Mouse (Mus musculus): ENCODE measurements around the gene Olfr480. TPM values are rescaled to one million over a fixed set of nuclear protein-coding genes. Genes with fewer than 3 reads are reported as not detected.

Gene Olfr480
- polyA plus RNA-seq (2014; fragmentation: Nextera tagmentation; extraction: Ambion mirVana) = not detected in 2 replicates

GRCm38 (mm10) chr7:108067246-108067645, at the start of gene Olfr480:
Gene Olfr480 (minus strand): TSS chr7:108067346.
- no peak within 1 kb of the TSS for H3K9ac ChIP-seq (ENCODE audit: low read length)
- DNase-seq (ENCODE audit: low spot score, missing footprints) (no peak), ATAC-seq (ENCODE audit: low FRiP score) (no peak)
- H3K27me3 ChIP-seq (ENCODE audit: control insufficient read depth, insufficient read depth, low read length) = no peaks in the 10 kb centered on the region
- H3K27ac ChIP-seq (ENCODE audit: low read depth, low read length) = no peak within 1 kb of the TSS
- no peaks in the 10 kb centered on the region for H3K4me1 ChIP-seq (ENCODE audit: control insufficient read depth, insufficient read depth, low read length)
- no peak within 1 kb of the TSS for H3K4me3 ChIP-seq (ENCODE audit: low read depth, low read length)
- WGBS = 88% methylated on average over 1 of the region's 1 CpGs
- no peak within 1 kb of the TSS for H3K4me2 ChIP-seq
- no peaks in the 10 kb centered on the region for H3K9me3 ChIP-seq (ENCODE audit: control insufficient read depth, low read length)
- H3K36me3 ChIP-seq (ENCODE audit: control insufficient read depth, insufficient read depth, low read length) = no peaks in the 10 kb centered on the region

GRCm38 (mm10) chr7:108100549-108100948, 33.4 kb upstream of the Olfr480 start, which contains the start of gene Olfr483:
Gene Olfr483 (plus strand): TSS chr7:108100849.
- Histone ChIP-seq H3K27me3 (ENCODE audit: control insufficient read depth, insufficient read depth, low read length) (no peaks in the 10 kb centered on the region), H3K9ac (ENCODE audit: low read length) (no peak within 1 kb of the TSS), H3K9me3 (ENCODE audit: control insufficient read depth, low read length) (no peaks in the 10 kb centered on the region), H3K4me3 (ENCODE audit: low read depth, low read length) (no peak within 1 kb of the TSS), H3K36me3 (ENCODE audit: control insufficient read depth, insufficient read depth, low read length) (no peaks in the 10 kb centered on the region), H3K27ac (ENCODE audit: low read depth, low read length) (no peak within 1 kb of the TSS), H3K4me2 (no peak within 1 kb of the TSS), H3K4me1 (ENCODE audit: control insufficient read depth, insufficient read depth, low read length) (no peaks in the 10 kb centered on the region)
- ATAC-seq (ENCODE audit: low FRiP score) (no peak), DNase-seq (ENCODE audit: low spot score, missing footprints) (no peak)
- WGBS = 87% methylated on average over 1 of the region's 1 CpGs

- no peaks in the 10 kb centered on the region for H3K4me1 ChIP-seq (ENCODE audit: control insufficient read depth, insufficient read depth, low read length)
- no peaks in the 10 kb centered on the region for H3K9me3 ChIP-seq (ENCODE audit: control insufficient read depth, low read length)
- no peaks in the 10 kb centered on the region for H3K36me3 ChIP-seq (ENCODE audit: control insufficient read depth, insufficient read depth, low read length)
- no peak within 1 kb of the TSS for H3K4me3 ChIP-seq (ENCODE audit: low read depth, low read length)
- no peak within 1 kb of the TSS for H3K9ac ChIP-seq (ENCODE audit: low read length)
- H3K27ac ChIP-seq (ENCODE audit: low read depth, low read length) = no peak within 1 kb of the TSS
- H3K27me3 ChIP-seq (ENCODE audit: control insufficient read depth, insufficient read depth, low read length) = no peaks in the 10 kb centered on the region
- 87% methylated on average over 1 of the region's 1 CpGs for WGBS
- no peak for DNase-seq (ENCODE audit: low spot score, missing footprints)
- ATAC-seq (ENCODE audit: low FRiP score) = no peak
- no peak within 1 kb of the TSS for H3K4me2 ChIP-seq
Measured at GRCm38 (mm10) chr7:108097486-108097885, 30.3 kb upstream of the Olfr480 start, which contains the start of gene Olfr482. Gene Olfr482 (minus strand): TSS chr7:108097586.

- no peak within 1 kb of the TSS for H3K27ac ChIP-seq (ENCODE audit: low read depth, low read length)
- no peaks in the 10 kb centered on the region for H3K27me3 ChIP-seq (ENCODE audit: control insufficient read depth, insufficient read depth, low read length)
- no peak for DNase-seq (ENCODE audit: low spot score, missing footprints)
- no peak within 1 kb of the TSS for H3K4me2 ChIP-seq
- no peaks in the 10 kb centered on the region for H3K9me3 ChIP-seq (ENCODE audit: control insufficient read depth, low read length)
- no peaks in the 10 kb centered on the region for H3K4me1 ChIP-seq (ENCODE audit: control insufficient read depth, insufficient read depth, low read length)
- H3K4me3 ChIP-seq (ENCODE audit: low read depth, low read length) = no peak within 1 kb of the TSS
- H3K9ac ChIP-seq (ENCODE audit: low read length) = no peak within 1 kb of the TSS
- no peaks in the 10 kb centered on the region for H3K36me3 ChIP-seq (ENCODE audit: control insufficient read depth, insufficient read depth, low read length)
- no peak for ATAC-seq (ENCODE audit: low FRiP score)
Measured at GRCm38 (mm10) chr7:108079555-108079954, 12.4 kb upstream of the Olfr480 start, which contains the start of gene Olfr481. Gene Olfr481 (plus strand): TSS chr7:108079855.

- ATAC-seq (ENCODE audit: low FRiP score) (no peak), DNase-seq (ENCODE audit: low spot score, missing footprints) (no peak)
- Histone ChIP-seq H3K4me1 (ENCODE audit: control insufficient read depth, insufficient read depth, low read length) (no peaks in the 10 kb centered on the region), H3K27ac (ENCODE audit: low read depth, low read length) (no peak within 1 kb of the TSS), H3K9me3 (ENCODE audit: control insufficient read depth, low read length) (no peaks in the 10 kb centered on the region), H3K36me3 (ENCODE audit: control insufficient read depth, insufficient read depth, low read length) (no peaks in the 10 kb centered on the region), H3K9ac (ENCODE audit: low read length) (no peak within 1 kb of the TSS), H3K27me3 (ENCODE audit: control insufficient read depth, insufficient read depth, low read length) (no peaks in the 10 kb centered on the region), H3K4me3 (ENCODE audit: low read depth, low read length) (no peak within 1 kb of the TSS), H3K4me2 (no peak within 1 kb of the TSS)
- 86% methylated on average over 2 of the region's 2 CpGs for WGBS
Measured at GRCm38 (mm10) chr7:108050393-108050792, 16.8 kb downstream of the Olfr480 start, which contains the start of gene Olfr479. Gene Olfr479 (plus strand): TSS chr7:108050693.

- no peaks in the 10 kb centered on the region for H3K27me3 ChIP-seq (ENCODE audit: control insufficient read depth, insufficient read depth, low read length)
- no peak for ATAC-seq (ENCODE audit: low FRiP score)
- no peak for DNase-seq (ENCODE audit: low spot score, missing footprints)
- no peak within 1 kb of the TSS for H3K27ac ChIP-seq (ENCODE audit: low read depth, low read length)
- no peak within 1 kb of the TSS for H3K9ac ChIP-seq (ENCODE audit: low read length)
- no peaks in the 10 kb centered on the region for H3K4me1 ChIP-seq (ENCODE audit: control insufficient read depth, insufficient read depth, low read length)
- H3K4me3 ChIP-seq (ENCODE audit: low read depth, low read length) = no peak within 1 kb of the TSS
- no peak within 1 kb of the TSS for H3K4me2 ChIP-seq
- H3K36me3 ChIP-seq (ENCODE audit: control insufficient read depth, insufficient read depth, low read length) = no peaks in the 10 kb centered on the region
- H3K9me3 ChIP-seq (ENCODE audit: control insufficient read depth, low read length) = no peaks in the 10 kb centered on the region
- 80% methylated on average over 3 of the region's 3 CpGs for WGBS
Measured at GRCm38 (mm10) chr7:108033889-108034288, 33.3 kb downstream of the Olfr480 start, which contains the start of gene Olfr478. Gene Olfr478 (minus strand): TSS chr7:108033989.

Other genes starting within 250 kb of the Olfr480 start
- gene Olfr469, start 241.8 kb downstream of the Olfr480 start, polyA plus RNA-seq (2014; fragmentation: Nextera tagmentation; extraction: Ambion mirVana) = not detected in 2 replicates
- not detected in 2 replicates for gene Olfr470, start 219.9 kb downstream of the Olfr480 start, polyA plus RNA-seq (2014; fragmentation: Nextera tagmentation; extraction: Ambion mirVana)
- gene Olfr472, start 169.4 kb downstream of the Olfr480 start, polyA plus RNA-seq (2014; fragmentation: Nextera tagmentation; extraction: Ambion mirVana) = not detected in 2 replicates
- not detected in 2 replicates for gene Olfr473, start 136.9 kb downstream of the Olfr480 start, polyA plus RNA-seq (2014; fragmentation: Nextera tagmentation; extraction: Ambion mirVana)
- gene Olfr474, start 112.7 kb downstream of the Olfr480 start, polyA plus RNA-seq (2014; fragmentation: Nextera tagmentation; extraction: Ambion mirVana) = not detected in 2 replicates
- gene Olfr476, start 102.5 kb downstream of the Olfr480 start, polyA plus RNA-seq (2014; fragmentation: Nextera tagmentation; extraction: Ambion mirVana) = not detected in 2 replicates
- gene Olfr477, start 80.7 kb downstream of the Olfr480 start, polyA plus RNA-seq (2014; fragmentation: Nextera tagmentation; extraction: Ambion mirVana) = not detected in 2 replicates
- not detected in 2 replicates for gene Olfr478, start 33.4 kb downstream of the Olfr480 start, polyA plus RNA-seq (2014; fragmentation: Nextera tagmentation; extraction: Ambion mirVana)
- not detected in 2 replicates for gene Olfr479, start 16.7 kb downstream of the Olfr480 start, polyA plus RNA-seq (2014; fragmentation: Nextera tagmentation; extraction: Ambion mirVana)
- not detected in 2 replicates for gene Olfr481, start 12.5 kb upstream of the Olfr480 start, polyA plus RNA-seq (2014; fragmentation: Nextera tagmentation; extraction: Ambion mirVana)
- gene Olfr482, start 30.2 kb upstream of the Olfr480 start, polyA plus RNA-seq (2014; fragmentation: Nextera tagmentation; extraction: Ambion mirVana) = not detected in 2 replicates
- gene Olfr483, start 33.5 kb upstream of the Olfr480 start, polyA plus RNA-seq (2014; fragmentation: Nextera tagmentation; extraction: Ambion mirVana) = not detected in 2 replicates
- gene Olfr484, start 60.1 kb upstream of the Olfr480 start, polyA plus RNA-seq (2014; fragmentation: Nextera tagmentation; extraction: Ambion mirVana) = not detected in 2 replicates
- gene Olfr485, start 92.5 kb upstream of the Olfr480 start, polyA plus RNA-seq (2014; fragmentation: Nextera tagmentation; extraction: Ambion mirVana) = not detected in 2 replicates
- not detected in 2 replicates for gene Olfr486, start 105.4 kb upstream of the Olfr480 start, polyA plus RNA-seq (2014; fragmentation: Nextera tagmentation; extraction: Ambion mirVana)
- gene Olfr487, start 147.3 kb upstream of the Olfr480 start, polyA plus RNA-seq (2014; fragmentation: Nextera tagmentation; extraction: Ambion mirVana) = not detected in 2 replicates
- gene Olfr488, start 191.0 kb upstream of the Olfr480 start, polyA plus RNA-seq (2014; fragmentation: Nextera tagmentation; extraction: Ambion mirVana) = not detected in 2 replicates
- gene Olfr490, start 221.6 kb upstream of the Olfr480 start, polyA plus RNA-seq (2014; fragmentation: Nextera tagmentation; extraction: Ambion mirVana) = not detected in 2 replicates
- gene Olfr491, start 246.1 kb upstream of the Olfr480 start, polyA plus RNA-seq (2014; fragmentation: Nextera tagmentation; extraction: Ambion mirVana) = not detected in 2 replicates